Mouse (Mus musculus): ENCODE results near the gene Egr4.

Egr4 gene

GRCm38 (mm10) chr6:85491606-85492005 is 21.8 kb downstream of the Egr4 start:
- DNase-seq = no peak

GRCm38 (mm10) chr6:85490252-85490651 is 23.1 kb downstream of the Egr4 start:
- no peak for DNase-seq

GRCm38 (mm10) chr6:85489717-85490116 is 23.7 kb downstream of the Egr4 start:
- DNase-seq = no peak

- no peak for DNase-seq
Observed at GRCm38 (mm10) chr6:85488510-85488909, 24.9 kb downstream of the Egr4 start.

- no peak for DNase-seq
Observed at GRCm38 (mm10) chr6:85485738-85486137, 27.7 kb downstream of the Egr4 start.

- DNase-seq = no peak
Observed at GRCm38 (mm10) chr6:85483843-85484721, 29.3 kb downstream of the Egr4 start.

- no peak for DNase-seq
Observed at GRCm38 (mm10) chr6:85480685-85481084, 32.7 kb downstream of the Egr4 start.

- no peak for DNase-seq
Observed at GRCm38 (mm10) chr6:85479979-85480378, 33.4 kb downstream of the Egr4 start.

- DNase-seq = no peak
Observed at GRCm38 (mm10) chr6:85478416-85478815, 35.0 kb downstream of the Egr4 start.

GRCm38 (mm10) chr6:85477366-85477917 is 35.9 kb downstream of the Egr4 start:
- DNase-seq = no peak

- no peak for DNase-seq
Observed at GRCm38 (mm10) chr6:85475581-85475980, 37.8 kb downstream of the Egr4 start.

GRCm38 (mm10) chr6:85472542-85472941 is 40.8 kb downstream of the Egr4 start:
- no peak for DNase-seq

- no peak for DNase-seq
Observed at GRCm38 (mm10) chr6:85471962-85472361, 41.4 kb downstream of the Egr4 start.

GRCm38 (mm10) chr6:85469660-85470430 is 43.5 kb downstream of the Egr4 start:
- DNase-seq = no peak

- no peak for DNase-seq
Observed at GRCm38 (mm10) chr6:85465381-85465780, 48.0 kb downstream of the Egr4 start.

Measured in right cerebral cortex, adult 18-20 months (tissue).